Mouse (Mus musculus): ENCODE measurements at regions not wholly inside any gene's neighbourhood (a gene's known extent, or its start where the extent isn't known, plus 50 kb on each side); places are given as distances from the start of the nearest gene placed in this dataset.

DNA sequence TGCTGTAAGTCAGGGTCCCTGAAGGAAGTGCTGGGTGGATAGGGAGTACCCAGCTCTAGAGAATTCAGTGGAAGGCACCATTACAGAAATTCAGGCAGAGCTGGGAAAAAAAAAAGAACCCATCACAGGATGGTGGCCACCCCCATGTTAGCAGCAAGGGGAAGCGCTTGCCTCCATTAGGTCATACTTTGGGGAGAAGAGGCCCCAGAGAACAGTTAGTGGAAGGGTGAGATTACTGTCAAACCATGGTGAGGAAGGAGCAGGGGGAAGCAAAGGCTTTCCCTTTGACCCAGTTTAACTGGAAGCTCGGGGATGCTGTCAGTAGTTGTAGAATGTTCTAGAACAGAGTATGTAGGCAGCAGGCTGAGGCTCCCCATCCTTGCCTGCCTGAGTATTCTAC lies 148.8 kb upstream of the Mrps10 start:
- Histone ChIP-seq H3K36me3 (ENCODE audit: control insufficient read depth) (no peaks in the 10 kb centered on the region), H3K9me3 (ENCODE audit: control insufficient read depth, low read length) (no peaks in the 10 kb centered on the region), H3K4me1 (ENCODE audit: control insufficient read depth) (no peaks in the 10 kb centered on the region), H3K27me3 (ENCODE audit: control insufficient read depth) (no peaks in the 10 kb centered on the region), H3K4me3 (replicated peaks) (no peak overlapping the region)
- TF ChIP-seq TAL1 (IDR thresholded peaks at IDR 0.05; ENCODE audit: low read length) (no peak), GATA1 (IDR thresholded peaks at IDR 0.05; ENCODE audit: low read length) (no peak)

DNA sequence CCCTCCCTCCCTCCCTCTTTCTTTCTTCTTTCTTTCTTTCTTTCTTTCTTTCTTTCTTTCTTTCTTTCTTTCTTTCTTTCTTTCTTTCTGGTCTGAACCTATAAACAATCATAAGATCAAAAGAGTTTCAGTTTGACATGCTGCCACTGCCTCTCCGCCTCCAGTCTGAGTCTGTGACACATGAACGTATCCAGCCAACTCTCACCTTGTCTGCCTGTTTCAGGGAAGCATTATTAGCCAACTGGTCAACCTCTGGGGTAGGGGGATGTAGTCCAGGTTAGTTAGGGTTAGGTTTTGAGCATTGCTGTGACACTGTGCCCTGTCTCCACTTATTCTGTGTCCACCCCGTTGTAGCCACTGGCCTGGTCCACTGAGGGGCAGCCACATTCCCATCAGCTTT lies 152.2 kb upstream of the Mrps10 start:
- Histone ChIP-seq H3K9me3 (ENCODE audit: control insufficient read depth, low read length) (no peaks in the 10 kb centered on the region), H3K36me3 (ENCODE audit: control insufficient read depth) (no peaks in the 10 kb centered on the region), H3K27me3 (ENCODE audit: control insufficient read depth) (no peaks in the 10 kb centered on the region), H3K4me1 (ENCODE audit: control insufficient read depth) (no peaks in the 10 kb centered on the region), H3K4me3 (replicated peaks) (no peak overlapping the region)
- TF ChIP-seq TAL1 (IDR thresholded peaks at IDR 0.05; ENCODE audit: low read length): no peak
- TF ChIP-seq GATA1 (IDR thresholded peaks at IDR 0.05; ENCODE audit: low read length): no peak

DNA sequence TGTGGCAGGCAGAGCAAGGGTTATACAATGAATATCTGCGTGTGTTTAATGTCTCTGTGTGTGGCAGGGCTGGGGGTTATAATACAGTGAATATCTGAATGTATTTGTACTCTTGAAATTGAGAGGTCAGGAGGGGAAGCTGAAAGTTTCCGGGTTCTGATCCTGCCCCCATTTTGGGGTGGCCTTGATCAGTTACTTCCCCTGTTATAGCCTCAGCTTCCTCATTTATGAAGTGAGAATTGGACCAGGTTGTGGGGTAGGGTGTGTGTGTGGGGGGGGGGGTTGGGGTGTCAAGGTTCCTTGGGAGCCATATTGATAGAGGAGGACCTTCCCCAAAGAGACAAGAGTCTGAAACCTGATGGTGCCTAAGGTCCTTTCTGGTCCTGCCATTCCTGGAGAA lies 152.8 kb upstream of the Mrps10 start:
- no peaks in the 10 kb centered on the region for H3K9me3 ChIP-seq (ENCODE audit: control insufficient read depth, low read length)
- H3K36me3 ChIP-seq (ENCODE audit: control insufficient read depth): no peaks in the 10 kb centered on the region
- H3K27me3 ChIP-seq (ENCODE audit: control insufficient read depth): no peaks in the 10 kb centered on the region
- TF ChIP-seq GATA1 (IDR thresholded peaks at IDR 0.05; ENCODE audit: low read length) (no peak), TAL1 (IDR thresholded peaks at IDR 0.05; ENCODE audit: low read length) (no peak)
- H3K4me3 ChIP-seq (replicated peaks): no peak overlapping the region
- no peaks in the 10 kb centered on the region for H3K4me1 ChIP-seq (ENCODE audit: control insufficient read depth)

DNA sequence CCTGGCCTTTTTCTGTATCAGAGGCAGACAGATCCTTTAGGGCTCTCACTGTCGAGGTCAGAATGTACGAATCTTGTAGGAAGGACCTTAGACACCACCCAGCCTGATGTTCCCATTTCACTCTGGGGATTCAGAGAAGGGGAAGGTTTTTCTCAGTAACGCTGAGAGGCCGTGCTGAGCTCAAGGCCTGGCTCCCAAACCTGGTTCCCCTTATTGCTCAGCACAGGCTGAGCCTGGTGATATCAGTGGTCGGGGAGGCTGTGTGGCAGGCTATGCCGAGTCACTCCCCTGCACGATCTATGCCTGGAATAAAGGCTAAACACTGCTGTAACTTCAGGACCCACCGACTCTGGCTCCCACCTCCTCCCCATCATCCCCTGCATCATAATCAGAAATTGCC lies 154.6 kb upstream of the Mrps10 start:
- TF ChIP-seq TAL1 (IDR thresholded peaks at IDR 0.05; ENCODE audit: low read length) (no peak), GATA1 (IDR thresholded peaks at IDR 0.05; ENCODE audit: low read length) (no peak)
- H3K4me1 ChIP-seq (ENCODE audit: control insufficient read depth): no peaks in the 10 kb centered on the region
- no peaks in the 10 kb centered on the region for H3K36me3 ChIP-seq (ENCODE audit: control insufficient read depth)

DNA sequence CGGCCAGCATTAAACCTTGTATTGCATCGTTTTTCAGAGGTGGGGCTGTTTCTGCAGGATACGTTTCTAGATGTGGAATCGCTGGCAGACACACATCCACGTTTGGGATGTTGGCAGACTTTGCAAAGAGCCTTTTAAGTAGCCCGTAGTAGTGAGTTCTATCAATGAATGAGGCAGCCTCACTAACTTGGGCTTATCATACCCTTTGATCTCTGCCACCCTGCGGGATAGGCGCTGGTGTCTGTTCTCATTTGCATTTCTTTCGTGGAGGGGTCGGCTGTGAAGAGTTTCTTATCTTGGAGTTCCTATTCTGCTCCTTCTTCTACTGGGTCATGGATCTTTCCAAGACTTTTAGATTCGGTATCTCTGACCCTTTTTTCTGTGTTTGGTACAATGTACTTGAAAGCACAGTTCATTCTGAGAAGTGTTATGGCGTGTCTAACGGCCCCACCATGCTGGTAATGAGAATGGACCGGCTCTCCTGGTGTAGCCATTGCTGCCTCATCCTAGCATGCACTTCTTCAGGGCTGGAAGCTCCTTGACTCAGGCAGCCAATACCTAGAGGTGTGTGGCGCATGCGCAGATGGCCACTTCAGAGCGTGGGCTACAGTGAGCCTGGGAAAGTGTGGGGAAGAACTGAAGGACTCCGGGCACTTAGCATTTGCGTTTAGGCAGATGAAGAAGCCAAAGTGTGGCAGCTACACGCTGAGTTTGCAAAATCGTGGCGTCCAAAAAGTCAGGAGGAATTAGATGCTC lies 158.1 kb upstream of the Mrps10 start:
- Histone ChIP-seq H3K9me3 (ENCODE audit: control insufficient read depth, low read length) (no peaks in the 10 kb centered on the region), H3K36me3 (ENCODE audit: control insufficient read depth) (no peaks in the 10 kb centered on the region), H3K27me3 (ENCODE audit: control insufficient read depth) (no peaks in the 10 kb centered on the region), H3K4me3 (replicated peaks) (no peak overlapping the region), H3K4me1 (ENCODE audit: control insufficient read depth) (no peaks in the 10 kb centered on the region)
- TF ChIP-seq TAL1 (IDR thresholded peaks at IDR 0.05; ENCODE audit: low read length) (no peak), GATA1 (IDR thresholded peaks at IDR 0.05; ENCODE audit: low read length) (no peak)

More for the DNA sequence above, 154.6 kb upstream of the Mrps10 start:
- Histone ChIP-seq H3K27me3 (ENCODE audit: control insufficient read depth) (no peaks in the 10 kb centered on the region), H3K4me3 (replicated peaks) (no peak overlapping the region), H3K9me3 (ENCODE audit: control insufficient read depth, low read length) (no peaks in the 10 kb centered on the region)

DNA sequence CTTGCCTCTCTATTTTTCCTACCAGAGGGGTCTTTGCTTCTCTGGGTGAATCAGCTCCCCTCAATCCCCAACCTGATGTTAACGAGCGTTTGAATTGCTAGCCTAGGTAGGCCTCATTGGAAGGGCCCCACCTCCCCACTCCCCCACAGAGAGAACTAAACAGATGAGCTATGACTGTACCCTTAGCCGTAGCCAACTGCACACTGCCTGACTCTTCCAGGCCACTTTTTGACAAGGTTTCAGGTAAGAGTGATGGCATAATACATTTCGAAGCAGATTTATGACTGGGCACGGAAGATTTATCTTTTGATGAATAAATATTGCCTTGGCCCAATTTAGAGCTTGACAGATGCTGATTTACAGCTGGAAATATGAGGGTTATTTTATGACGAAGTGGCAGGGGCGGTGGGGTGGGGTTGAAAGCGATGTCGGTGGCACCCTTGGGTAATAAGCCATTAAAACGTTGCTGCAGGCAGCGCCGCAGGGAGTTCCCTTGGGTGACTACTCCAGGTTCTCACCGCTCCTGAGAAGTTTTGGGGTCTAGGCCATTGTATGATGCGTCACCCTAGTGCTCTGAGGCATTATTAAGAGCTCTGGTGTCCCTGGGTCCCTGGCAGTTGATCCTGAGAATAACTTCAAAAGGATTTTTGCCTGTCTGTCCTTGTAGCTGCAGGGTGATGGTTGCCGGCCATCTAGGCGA lies 159.7 kb upstream of the Mrps10 start:
- H3K4me1 ChIP-seq (ENCODE audit: control insufficient read depth): no peaks in the 10 kb centered on the region

DNA sequence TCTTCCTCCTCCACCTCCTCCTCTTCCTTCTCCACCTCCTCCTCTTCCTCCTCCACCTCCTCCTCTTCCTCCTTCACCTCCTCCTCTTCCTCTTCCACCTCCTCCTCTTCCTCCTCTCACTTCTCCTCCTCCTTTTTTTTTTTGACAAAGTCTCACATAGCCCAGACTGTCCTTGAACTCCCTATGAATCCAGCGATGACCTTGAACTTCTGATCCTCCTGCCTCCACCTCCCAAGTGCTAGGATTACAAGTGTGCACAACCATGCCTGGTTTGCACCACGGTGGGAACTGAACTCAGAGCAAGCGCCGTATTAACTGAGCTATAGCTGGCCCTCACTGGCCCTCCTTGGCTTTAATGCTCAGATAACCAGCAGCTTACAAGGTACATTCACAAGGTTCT lies 161.2 kb upstream of the Mrps10 start:
- Histone ChIP-seq H3K36me3 (ENCODE audit: control insufficient read depth) (no peaks in the 10 kb centered on the region), H3K27me3 (ENCODE audit: control insufficient read depth) (no peaks in the 10 kb centered on the region), H3K4me1 (ENCODE audit: control insufficient read depth) (no peaks in the 10 kb centered on the region), H3K4me3 (replicated peaks) (no peak overlapping the region), H3K9me3 (ENCODE audit: control insufficient read depth, low read length) (no peaks in the 10 kb centered on the region)
- TF ChIP-seq GATA1 (IDR thresholded peaks at IDR 0.05; ENCODE audit: low read length) (no peak), TAL1 (IDR thresholded peaks at IDR 0.05; ENCODE audit: low read length) (no peak)

More for the DNA sequence above, 159.7 kb upstream of the Mrps10 start:
- TF ChIP-seq GATA1 (IDR thresholded peaks at IDR 0.05; ENCODE audit: low read length) (no peak), TAL1 (IDR thresholded peaks at IDR 0.05; ENCODE audit: low read length) (no peak)
- H3K4me3 ChIP-seq (replicated peaks): no peak overlapping the region
- no peaks in the 10 kb centered on the region for H3K27me3 ChIP-seq (ENCODE audit: control insufficient read depth)
- H3K36me3 ChIP-seq (ENCODE audit: control insufficient read depth): no peaks in the 10 kb centered on the region
- no peaks in the 10 kb centered on the region for H3K9me3 ChIP-seq (ENCODE audit: control insufficient read depth, low read length)

DNA sequence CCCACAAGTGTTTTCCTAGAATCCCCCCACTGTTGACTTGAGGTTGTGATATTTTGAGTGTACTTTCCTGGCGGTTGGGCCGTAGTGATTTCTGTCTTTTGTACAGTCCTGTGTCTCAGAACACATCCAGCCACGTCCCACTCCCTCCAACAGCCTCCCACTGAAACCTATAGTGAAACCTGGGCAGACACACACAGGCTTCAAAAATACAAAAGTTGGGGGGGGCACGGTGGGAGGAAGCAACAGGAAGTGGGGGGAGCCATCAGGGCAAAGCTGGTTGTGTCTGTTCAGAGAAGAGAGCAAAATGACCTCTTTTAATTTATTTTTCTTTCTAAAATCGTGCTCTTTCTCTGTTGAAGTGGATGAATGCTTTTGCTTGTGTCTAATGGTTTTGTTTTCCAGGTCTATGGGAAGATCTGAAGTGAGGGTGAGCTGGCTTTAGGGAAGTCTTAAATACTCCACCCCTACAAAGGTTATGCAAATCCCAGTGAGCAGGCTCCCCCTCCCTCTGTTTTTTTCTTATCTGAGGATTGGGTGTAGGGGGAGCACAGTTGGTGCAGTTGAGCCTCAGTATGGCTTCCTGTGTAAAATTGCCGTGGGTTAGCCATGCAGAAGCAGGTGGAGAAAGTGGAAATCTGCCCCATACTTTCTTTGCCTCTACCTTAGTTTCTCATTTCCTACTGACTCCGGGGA lies 164.1 kb upstream of the Mrps10 start:
- H3K9me3 ChIP-seq (ENCODE audit: control insufficient read depth, low read length): no peaks in the 10 kb centered on the region
- H3K36me3 ChIP-seq (ENCODE audit: control insufficient read depth): no peaks in the 10 kb centered on the region
- no peaks in the 10 kb centered on the region for H3K27me3 ChIP-seq (ENCODE audit: control insufficient read depth)
- no peaks in the 10 kb centered on the region for H3K4me1 ChIP-seq (ENCODE audit: control insufficient read depth)
- no peak overlapping the region for H3K4me3 ChIP-seq (replicated peaks)
- TF ChIP-seq TAL1 (IDR thresholded peaks at IDR 0.05; ENCODE audit: low read length): no peak
- TF ChIP-seq GATA1 (IDR thresholded peaks at IDR 0.05; ENCODE audit: low read length): no peak

DNA sequence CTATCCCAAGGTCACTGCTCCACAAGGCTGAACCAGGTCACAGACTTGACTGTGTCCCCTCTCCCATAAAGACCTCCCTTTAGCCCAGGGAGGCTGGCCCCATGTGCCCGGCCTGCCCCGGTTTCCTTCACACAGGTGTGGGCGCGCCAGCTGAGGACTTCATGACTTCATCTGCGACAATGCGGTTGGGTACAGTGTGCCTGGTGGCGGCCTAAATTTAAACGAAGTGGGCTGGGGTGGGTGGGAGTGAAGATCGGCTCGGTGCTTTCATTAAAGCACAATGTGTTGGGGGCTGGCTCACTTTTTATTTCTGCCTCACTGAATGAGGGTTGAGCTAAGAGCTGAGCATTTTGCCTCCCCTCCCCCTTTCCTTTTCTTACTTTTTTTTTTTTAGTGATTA lies 169.5 kb upstream of the Mrps10 start:
- Histone ChIP-seq H3K9me3 (ENCODE audit: control insufficient read depth, low read length) (no peaks in the 10 kb centered on the region), H3K4me3 (replicated peaks) (no peak overlapping the region), H3K4me1 (ENCODE audit: control insufficient read depth) (no peaks in the 10 kb centered on the region), H3K36me3 (ENCODE audit: control insufficient read depth) (no peaks in the 10 kb centered on the region), H3K27me3 (ENCODE audit: control insufficient read depth) (no peaks in the 10 kb centered on the region)
- TF ChIP-seq TAL1 (IDR thresholded peaks at IDR 0.05; ENCODE audit: low read length) (no peak), GATA1 (IDR thresholded peaks at IDR 0.05; ENCODE audit: low read length) (no peak)
